Mouse (Mus musculus): Measurements from ENCODE around the gene Dagla. TPM values are rescaled to one million over a fixed set of nuclear protein-coding genes. Genes with fewer than 3 reads are reported as not detected.
A peak's percentile ranks its signal among the peaks of the same experiment; 100 is the strongest.

Gene Dagla
- total and polyA plus RNA-seq, 2 experiments, result 0.18 to 0.93 TPM

DNA sequence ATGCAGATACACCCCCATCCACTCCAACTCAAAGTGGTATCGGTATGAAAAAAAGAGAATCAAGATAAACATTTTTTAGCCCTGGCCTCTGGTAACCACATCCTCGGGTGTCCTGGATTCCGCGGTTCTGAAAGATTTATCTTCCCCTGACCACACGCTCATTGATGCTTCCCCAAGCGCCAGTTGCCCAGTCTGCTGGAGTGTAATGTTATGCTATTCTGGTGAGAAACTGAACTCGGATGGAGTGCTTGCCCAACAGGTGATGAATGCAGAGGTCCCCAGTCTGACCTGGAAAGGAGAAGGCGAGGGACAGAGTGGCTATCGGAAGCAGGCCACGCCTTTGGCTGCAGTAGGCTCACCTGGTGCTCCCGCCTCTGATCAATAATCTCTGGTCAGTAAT is 3.4 kb downstream of the Dagla start:
- Histone ChIP-seq H3K36me3 (ENCODE audit: control insufficient read depth, insufficient read depth, low read length) (no peaks in the 10 kb centered on the region), H3K27ac (replicated peaks; ENCODE audit: insufficient read depth, low read depth, low read length) (no peak overlapping the region), H3K4me3 (ENCODE audit: insufficient read depth, low read depth, low read length) (no peak overlapping the region), H3K4me1 (ENCODE audit: control insufficient read depth, insufficient read depth, low read length) (no peaks in the 10 kb centered on the region), H3K27me3 (ENCODE audit: control insufficient read depth, insufficient read depth, low read length) (peaks cover 2% of the 10 kb centered on the region; the same call in 1 of the 2 replicates), H3K9ac (ENCODE audit: low read depth, low read length) (no peak overlapping the region), H3K79me2 (ENCODE audit: control insufficient read depth, insufficient read depth, low read length) (no peaks in the 10 kb centered on the region)
- TF ChIP-seq POLR2A (IDR thresholded peaks at IDR 0.05; ENCODE audit: extremely low read depth, insufficient read depth, low read length), result no peak
- no peak for TF ChIP-seq CTCF (IDR thresholded peaks at IDR 0.05; ENCODE audit: low read depth, low read length)
- WGBS, result 50% methylated on average over 11 of the region's 11 CpGs
- no peak for DNase-seq (ENCODE audit: extremely low read depth, low read depth, low spot score)

DNA sequence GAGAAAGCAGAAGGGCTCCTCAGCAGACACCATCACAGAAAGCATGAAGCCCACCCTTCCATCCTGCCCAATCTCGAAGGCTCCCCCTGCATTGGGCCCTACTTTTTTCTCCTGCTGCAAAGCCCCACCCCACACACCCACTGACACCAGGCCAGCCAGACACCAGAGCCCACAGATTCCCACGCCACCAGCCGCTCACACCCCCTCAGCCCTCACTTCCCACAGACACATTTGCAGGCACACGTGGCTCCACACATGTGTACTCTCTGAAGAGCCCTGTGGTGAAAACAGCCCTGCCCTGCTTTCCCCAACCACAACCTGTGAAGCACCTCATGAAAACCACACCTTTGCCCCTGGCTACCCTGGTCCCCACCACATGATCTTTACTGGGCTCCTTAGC is 3.9 kb downstream of the Dagla start:
- Histone ChIP-seq H3K9ac (ENCODE audit: low read depth, low read length) (no peak overlapping the region; the same call in 1 of the 2 replicates), H3K36me3 (ENCODE audit: control insufficient read depth, insufficient read depth, low read length) (no peaks in the 10 kb centered on the region), H3K27ac (replicated peaks; ENCODE audit: insufficient read depth, low read depth, low read length) (no peak overlapping the region), H3K79me2 (ENCODE audit: control insufficient read depth, insufficient read depth, low read length) (no peaks in the 10 kb centered on the region), H3K4me1 (ENCODE audit: control insufficient read depth, insufficient read depth, low read length) (no peaks in the 10 kb centered on the region), H3K4me3 (ENCODE audit: insufficient read depth, low read depth, low read length) (no peak overlapping the region), H3K27me3 (ENCODE audit: control insufficient read depth, insufficient read depth, low read length) (peaks cover 2% of the 10 kb centered on the region; the same call in 1 of the 2 replicates)
- 89% methylated on average over 4 of the region's 4 CpGs for WGBS
- DNase-seq (ENCODE audit: extremely low read depth, low read depth, low spot score), result no peak
- TF ChIP-seq POLR2A (IDR thresholded peaks at IDR 0.05; ENCODE audit: extremely low read depth, insufficient read depth, low read length), result no peak
- no peak for TF ChIP-seq CTCF (IDR thresholded peaks at IDR 0.05; ENCODE audit: low read depth, low read length)

DNA sequence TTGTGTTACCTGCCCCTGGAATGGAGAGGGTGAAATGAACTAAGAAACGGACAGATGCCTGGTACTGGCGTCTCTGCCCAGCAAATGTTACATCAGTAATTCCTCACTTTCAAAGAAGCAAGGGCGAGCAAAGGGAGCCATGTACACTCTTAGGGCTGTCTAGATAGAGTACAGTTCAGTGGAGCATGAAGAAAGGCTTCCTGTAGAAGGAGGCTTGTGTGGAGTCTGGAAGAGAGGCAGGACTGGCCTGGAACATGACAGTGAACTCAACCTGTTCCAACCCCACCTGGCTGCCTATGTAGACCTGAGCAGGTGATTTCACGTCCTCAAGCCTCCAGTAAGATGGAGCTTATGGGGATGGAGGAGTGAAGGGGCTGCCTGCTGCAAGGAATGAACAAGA is 6.4 kb downstream of the Dagla start:
- H3K4me1 ChIP-seq (ENCODE audit: control insufficient read depth, insufficient read depth, low read length), result no peaks in the 10 kb centered on the region
- H3K36me3 ChIP-seq (ENCODE audit: control insufficient read depth, insufficient read depth, low read length), result no peaks in the 10 kb centered on the region
- H3K27ac ChIP-seq (replicated peaks; ENCODE audit: insufficient read depth, low read depth, low read length), result no peak overlapping the region
- TF ChIP-seq CTCF (IDR thresholded peaks at IDR 0.05; ENCODE audit: low read depth, low read length), result no peak
- TF ChIP-seq POLR2A (IDR thresholded peaks at IDR 0.05; ENCODE audit: extremely low read depth, insufficient read depth, low read length), result no peak
- no peak overlapping the region for H3K4me3 ChIP-seq (ENCODE audit: insufficient read depth, low read depth, low read length)
- H3K79me2 ChIP-seq (ENCODE audit: control insufficient read depth, insufficient read depth, low read length), result no peaks in the 10 kb centered on the region
- H3K27me3 ChIP-seq (ENCODE audit: control insufficient read depth, insufficient read depth, low read length), result no peaks in the 10 kb centered on the region
- WGBS, result 93% methylated on average over 4 of the region's 4 CpGs
- no peak for DNase-seq (ENCODE audit: extremely low read depth, low read depth, low spot score)
- H3K9ac ChIP-seq (ENCODE audit: low read depth, low read length), result no peak overlapping the region

DNA sequence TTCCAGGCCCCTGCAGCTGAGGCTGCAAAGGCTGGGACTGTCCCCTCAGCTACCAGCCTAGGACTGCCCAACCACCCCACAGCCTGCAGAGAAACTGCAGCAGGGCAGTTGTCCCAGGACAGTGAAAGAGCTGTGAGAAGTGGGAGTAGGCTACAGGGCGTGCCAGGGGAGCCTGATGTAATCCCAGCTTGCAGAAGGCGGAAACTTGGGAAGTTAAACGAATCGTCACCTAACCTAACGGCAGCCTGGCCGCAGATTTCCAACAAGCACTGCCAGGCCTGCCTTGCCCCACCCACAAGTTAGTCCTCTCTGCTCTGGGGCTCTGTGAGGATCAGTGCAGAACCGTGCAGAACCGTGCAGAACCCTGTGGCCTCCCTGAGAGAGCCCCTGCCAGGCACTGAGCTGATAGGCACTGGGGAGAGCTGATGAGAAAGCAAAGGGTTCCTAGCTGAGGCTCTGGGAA is 7.6 kb downstream of the Dagla start:
- Histone ChIP-seq H3K79me2 (ENCODE audit: control insufficient read depth, insufficient read depth, low read length) (no peaks in the 10 kb centered on the region), H3K4me1 (ENCODE audit: control insufficient read depth, insufficient read depth, low read length) (no peaks in the 10 kb centered on the region), H3K27me3 (ENCODE audit: control insufficient read depth, insufficient read depth, low read length) (no peaks in the 10 kb centered on the region), H3K9ac (ENCODE audit: low read depth, low read length) (no peak overlapping the region), H3K27ac (replicated peaks; ENCODE audit: insufficient read depth, low read depth, low read length) (peak overlapping the region; percentile 37), H3K36me3 (ENCODE audit: control insufficient read depth, insufficient read depth, low read length) (no peaks in the 10 kb centered on the region), H3K4me3 (ENCODE audit: insufficient read depth, low read depth, low read length) (no peak overlapping the region)
- no peak for TF ChIP-seq CTCF (IDR thresholded peaks at IDR 0.05; ENCODE audit: low read depth, low read length)
- TF ChIP-seq POLR2A (IDR thresholded peaks at IDR 0.05; ENCODE audit: extremely low read depth, insufficient read depth, low read length), result no peak
- no peak for DNase-seq (ENCODE audit: extremely low read depth, low read depth, low spot score)
- WGBS, result 60% methylated on average over 8 of the region's 8 CpGs

DNA sequence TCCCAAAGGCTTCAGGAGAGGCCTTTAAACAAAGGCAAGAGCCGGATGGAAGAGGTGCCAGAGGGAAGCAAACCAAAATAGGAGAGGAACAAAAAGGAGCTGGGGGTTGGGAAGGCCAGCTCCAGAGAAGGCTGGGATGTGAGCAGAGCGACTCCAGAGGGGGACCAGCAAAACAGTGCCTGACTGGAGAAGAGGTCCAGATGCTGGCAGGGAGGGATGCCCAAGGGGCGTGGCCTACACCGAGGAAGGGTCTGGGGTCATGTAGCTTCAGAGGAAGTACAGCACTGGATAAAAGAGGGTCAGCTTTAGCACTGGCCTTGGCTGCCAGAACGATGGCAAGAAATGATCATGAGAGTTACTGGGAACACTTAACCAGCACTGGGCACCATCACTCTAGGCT is 8.4 kb downstream of the Dagla start:
- H3K4me1 ChIP-seq (ENCODE audit: control insufficient read depth, insufficient read depth, low read length), result no peaks in the 10 kb centered on the region
- 55% methylated on average over 5 of the region's 5 CpGs for WGBS
- H3K27me3 ChIP-seq (ENCODE audit: control insufficient read depth, insufficient read depth, low read length), result no peaks in the 10 kb centered on the region
- no peaks in the 10 kb centered on the region for H3K36me3 ChIP-seq (ENCODE audit: control insufficient read depth, insufficient read depth, low read length)
- no peak overlapping the region for H3K4me3 ChIP-seq (ENCODE audit: insufficient read depth, low read depth, low read length)
- DNase-seq (ENCODE audit: extremely low read depth, low read depth, low spot score), result no peak
- no peaks in the 10 kb centered on the region for H3K79me2 ChIP-seq (ENCODE audit: control insufficient read depth, insufficient read depth, low read length)
- no peak for TF ChIP-seq POLR2A (IDR thresholded peaks at IDR 0.05; ENCODE audit: extremely low read depth, insufficient read depth, low read length)
- TF ChIP-seq CTCF (IDR thresholded peaks at IDR 0.05; ENCODE audit: low read depth, low read length), result no peak
- peak overlapping the region; percentile 55 for H3K27ac ChIP-seq (replicated peaks; ENCODE audit: insufficient read depth, low read depth, low read length)
- no peak overlapping the region for H3K9ac ChIP-seq (ENCODE audit: low read depth, low read length)

DNA sequence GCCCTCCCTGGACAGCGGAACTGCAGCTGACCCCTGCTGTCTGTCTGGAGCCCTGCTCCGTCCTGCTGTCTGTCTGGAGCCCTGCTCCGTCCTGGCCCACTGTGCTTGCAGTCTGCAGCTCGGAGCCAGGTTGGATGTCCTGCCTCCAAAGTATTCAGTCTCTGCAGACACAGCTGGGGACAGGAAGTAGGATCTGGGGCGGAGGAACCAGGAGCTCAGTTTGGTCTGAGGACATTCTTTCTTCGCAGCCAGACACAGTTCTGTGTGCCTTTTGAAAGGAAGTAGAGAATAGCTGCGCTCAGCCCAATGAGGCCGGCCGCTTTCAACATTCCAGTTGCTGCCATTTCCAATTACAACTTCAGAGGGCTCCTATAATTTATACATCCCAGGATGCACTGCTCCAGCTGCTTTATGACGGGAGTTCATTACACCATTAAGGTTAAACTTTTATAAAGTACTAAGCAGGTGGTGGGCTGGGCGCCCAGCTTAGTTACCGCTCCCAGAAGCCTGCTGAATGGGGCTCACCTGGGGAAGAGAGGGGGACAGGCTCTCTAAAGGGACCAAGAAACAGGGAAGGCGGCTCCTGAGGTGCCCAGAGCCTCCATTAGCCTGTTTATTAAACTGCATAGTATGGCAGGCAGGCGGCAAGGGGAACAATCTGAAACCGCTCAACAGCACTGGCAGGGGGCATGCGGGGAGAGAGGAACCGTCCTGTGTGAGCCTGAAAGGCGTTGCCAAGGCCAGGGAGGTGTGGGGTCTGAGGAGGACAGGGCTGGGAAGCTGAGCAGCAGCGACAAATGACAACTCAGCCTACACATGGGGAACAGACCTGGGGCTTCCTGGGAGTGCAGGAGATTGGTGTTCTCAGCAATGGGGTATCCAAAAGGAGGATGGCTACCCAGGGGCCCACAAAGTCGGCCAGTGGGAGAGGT is 9.8 kb downstream of the Dagla start:
- DNase-seq (ENCODE audit: extremely low read depth, low read depth, low spot score), result peak; percentile 43
- Histone ChIP-seq H3K27ac (replicated peaks; ENCODE audit: insufficient read depth, low read depth, low read length) (peak overlapping the region; percentile 55), H3K4me3 (ENCODE audit: insufficient read depth, low read depth, low read length) (no peak overlapping the region), H3K79me2 (ENCODE audit: control insufficient read depth, insufficient read depth, low read length) (no peaks in the 10 kb centered on the region), H3K9ac (ENCODE audit: low read depth, low read length) (0 out of 2 replicates have a peak overlapping the region, but pooled peaks have one; percentile 18), H3K36me3 (ENCODE audit: control insufficient read depth, insufficient read depth, low read length) (no peaks in the 10 kb centered on the region), H3K27me3 (ENCODE audit: control insufficient read depth, insufficient read depth, low read length) (no peaks in the 10 kb centered on the region), H3K4me1 (ENCODE audit: control insufficient read depth, insufficient read depth, low read length) (no peaks in the 10 kb centered on the region)
- 0 out of 2 replicates have a peak, but pooled peaks have one; percentile 10 for TF ChIP-seq CTCF (IDR thresholded peaks at IDR 0.05; ENCODE audit: low read depth, low read length)
- TF ChIP-seq POLR2A (IDR thresholded peaks at IDR 0.05; ENCODE audit: extremely low read depth, insufficient read depth, low read length), result no peak
- 74% methylated on average over 20 of the region's 20 CpGs for WGBS

Measured in liver, adult 2 months (tissue).